Mouse (Mus musculus): ENCODE data around the gene Lmo7. TPM values are rescaled to one million over a fixed set of nuclear protein-coding genes. Genes with fewer than 3 reads are reported as not detected.

Gene Lmo7
- total RNA-seq (2023) = 0.27 to 2.2 TPM (median 0.90 TPM) in 4 replicates

DNA sequence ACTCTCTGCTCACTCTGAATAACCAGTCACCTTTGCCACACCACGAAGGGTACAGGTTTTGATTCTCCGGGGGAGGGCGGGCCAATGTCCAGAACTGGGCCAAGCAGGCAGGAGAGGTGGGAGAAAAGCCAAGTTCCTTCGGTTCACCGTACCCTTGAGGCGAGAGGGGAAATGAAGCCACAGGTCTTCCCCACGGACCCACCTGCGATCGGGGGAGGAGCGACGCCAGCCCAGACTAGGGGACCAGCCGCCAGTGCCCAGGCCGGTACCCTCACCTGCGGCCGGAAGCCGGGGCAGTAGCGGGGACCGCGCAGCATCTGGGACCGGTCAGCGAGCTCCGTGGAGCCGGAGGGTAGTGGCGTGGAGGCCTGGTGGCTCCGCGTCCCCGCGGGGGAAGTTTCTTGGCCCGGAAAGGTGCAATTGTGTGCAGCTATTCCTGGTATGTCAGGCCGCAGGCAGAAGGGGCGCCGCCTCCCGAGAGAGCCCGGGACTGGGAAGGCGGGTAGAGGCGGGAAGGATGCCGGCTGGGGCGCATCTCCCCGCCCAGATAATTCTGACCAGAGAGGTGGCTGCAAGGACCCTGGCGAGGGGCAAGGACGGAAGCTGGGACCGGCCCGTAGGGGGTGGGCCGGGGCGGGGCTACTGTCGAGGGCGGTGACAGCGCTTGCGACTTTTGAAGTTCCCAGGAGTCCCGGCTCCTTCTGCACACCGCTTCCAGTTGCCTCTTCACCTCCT is at the start of gene Lmo7, which contains the start of gene Gm9922:
TSS of gene Lmo7 (plus strand) at position 721 of the 735 bp plus-strand sequence.
TSS of gene Gm9922 (minus strand) at position 578 of the 735 bp plus-strand sequence.

Other genes with a start within 250 kb of the Lmo7 start
- 0.30 to 1.4 TPM (median 0.73 TPM) in 4 replicates for gene Tbc1d4, start 120.8 kb upstream of the Lmo7 start, total RNA-seq (2023)
- 41.7 to 57.8 TPM (median 49.7 TPM) in 4 replicates for gene Commd6, start 89.3 kb upstream of the Lmo7 start, total RNA-seq (2023)
- gene Uchl3, start 76.0 kb upstream of the Lmo7 start, total RNA-seq (2023) = 52.8 to 63.4 TPM (median 56.8 TPM) in 4 replicates
- gene Gm9922, start 143 bp upstream of the Lmo7 start, total RNA-seq (2023) = not detected in 4 replicates

All from B cell, adult 62 days (primary cell).